Mouse (Mus musculus) left cerebral cortex, postnatal 14 days (tissue): Measurements from ENCODE around the gene Wars. TPM values are rescaled to one million over a fixed set of nuclear protein-coding genes. Genes with fewer than 3 reads are reported as not detected.
"Not testable (repeated sequence)": the region's sequence is repeated elsewhere in the genome, so short reads cannot be mapped to it uniquely, and the experiment has no call there.

ENCODE experiments used
- DNase-seq, 2 experiments: peaks; one replicate each; pipeline ENCODE4 v3.0.0; 2021 to 2022; ENCODE audit warnings: low spot score in 2 of 2, mixed read lengths in 1 of 2
- intact Hi-C: fragments of 180-260 bp; cut with DNase I; formaldehyde crosslinking; loops from one replicate; pipeline ENCODE4 v1.15.1; 2025
- total RNA-seq, 2 experiments: library from RNA; stranded (reverse); gene quantifications; 2 replicates each; pipeline ENCODE4 v1.2.3; 2021

Wars gene
- total RNA-seq, 2 experiments from 2014 or later, result 90.7 to 93.2 TPM

DNA sequence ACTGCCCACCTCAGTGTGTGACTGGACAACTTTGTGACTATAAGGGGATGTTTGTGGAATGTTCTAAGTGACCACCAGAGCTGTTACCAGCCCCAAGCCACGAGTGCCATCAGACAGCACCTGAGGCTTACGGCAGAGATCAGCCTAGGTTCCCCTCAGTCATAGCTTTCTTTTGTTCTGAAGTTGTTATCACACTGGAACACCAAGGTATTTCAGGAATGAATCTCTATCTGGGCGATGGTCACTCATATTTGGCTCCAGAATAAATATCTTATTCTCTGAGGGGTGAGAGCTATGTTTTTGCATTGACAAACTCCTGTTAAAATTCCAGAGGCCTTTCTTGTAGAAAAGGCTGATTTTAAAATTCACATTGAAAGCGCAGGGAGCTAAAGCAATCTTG, 14.8 kb downstream of the Wars start:
- no peak for DNase-seq
- intact Hi-C loops, result no loop called here

DNA sequence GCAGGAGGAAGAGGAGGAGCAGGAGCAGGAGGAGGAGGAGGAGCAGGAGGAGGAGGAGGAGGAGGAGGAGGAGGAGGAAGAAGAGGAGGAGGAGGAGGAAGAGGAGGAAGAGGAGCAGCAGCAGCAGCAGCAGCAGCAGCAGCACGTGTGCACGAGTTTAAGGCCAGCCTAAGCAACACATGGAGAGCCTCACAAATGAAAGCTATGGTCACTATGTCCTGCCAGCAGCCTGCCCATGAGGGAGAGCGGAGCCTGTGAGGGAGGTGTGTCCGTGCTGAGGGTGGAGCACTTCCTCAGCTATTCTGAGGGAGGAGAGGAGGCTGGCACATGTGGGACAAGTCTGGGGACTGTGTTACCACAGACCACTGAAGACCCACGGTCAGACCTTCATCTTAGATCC, 20.9 kb downstream of the Wars start:
- DNase-seq, result no peak
- intact Hi-C loops, result no loop called here

DNA sequence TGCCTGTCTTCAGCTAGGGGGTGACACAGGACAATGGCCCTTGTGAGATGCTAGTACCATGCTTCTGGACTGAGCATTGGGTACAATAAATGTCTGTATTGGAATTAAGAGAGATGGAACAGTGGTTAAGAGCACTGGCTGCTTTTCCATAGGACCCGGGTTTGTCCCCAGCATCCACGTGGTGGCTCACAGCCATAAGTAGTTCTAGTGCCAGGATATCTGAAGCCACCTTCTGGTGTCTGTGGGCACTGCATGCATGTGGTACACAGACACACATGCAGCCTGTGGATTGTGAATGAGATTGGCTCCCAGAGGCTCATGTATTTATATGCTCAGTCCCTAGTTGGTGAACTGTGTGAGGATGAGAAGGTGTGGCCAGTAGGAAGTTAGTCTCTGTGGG, 24.4 kb downstream of the Wars start:
- intact Hi-C loops, result no loop called here
- DNase-seq, result peak in 1 of 2 experiments; percentile 31

DNA sequence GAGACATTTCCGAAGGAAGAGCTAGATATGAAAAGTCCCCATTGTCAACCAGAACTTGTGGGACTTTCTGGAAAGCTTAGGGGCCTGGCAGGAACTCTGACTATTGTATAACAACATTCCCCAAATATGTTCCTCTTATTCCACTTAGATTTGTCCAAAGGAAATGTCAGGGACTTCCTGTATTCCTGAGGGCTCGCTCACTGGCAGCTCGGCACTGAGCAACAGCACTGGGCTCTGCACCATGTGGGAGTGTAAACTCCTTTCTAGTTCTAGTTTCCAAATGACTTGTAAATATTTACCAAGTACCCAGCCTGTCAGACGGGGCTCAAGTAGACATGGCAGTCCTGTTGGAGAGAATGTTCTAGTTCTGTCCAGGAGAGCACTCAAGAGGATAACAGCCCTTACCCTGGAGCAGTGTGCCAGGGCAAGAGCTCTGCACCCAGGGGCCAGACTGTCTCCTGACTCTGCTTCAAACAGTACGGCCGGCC, 28.9 kb downstream of the Wars start:
- DNase-seq, result no peak
- intact Hi-C loops, result no loop called here

DNA sequence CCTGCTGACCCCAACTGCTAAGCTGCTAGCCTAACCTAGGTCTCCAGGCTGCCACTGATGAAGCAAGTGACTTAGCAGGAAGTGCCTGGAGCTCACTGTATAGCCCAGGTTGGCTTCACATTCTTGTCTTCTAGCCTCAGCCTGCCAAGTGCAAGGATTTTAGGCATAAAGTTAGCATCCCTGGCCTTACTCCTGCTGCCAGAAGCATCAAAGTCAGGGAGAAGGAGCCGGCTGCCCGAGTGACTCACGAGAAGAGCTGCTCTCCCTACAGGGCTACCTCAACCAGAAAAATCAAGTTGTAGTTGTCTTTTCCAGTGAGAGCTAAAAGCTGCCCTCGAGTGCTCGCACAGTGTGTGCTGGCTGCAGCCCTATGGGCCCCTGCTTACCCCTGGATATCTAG, 35.5 kb downstream of the Wars start:
- intact Hi-C loops, result no loop called here

DNA sequence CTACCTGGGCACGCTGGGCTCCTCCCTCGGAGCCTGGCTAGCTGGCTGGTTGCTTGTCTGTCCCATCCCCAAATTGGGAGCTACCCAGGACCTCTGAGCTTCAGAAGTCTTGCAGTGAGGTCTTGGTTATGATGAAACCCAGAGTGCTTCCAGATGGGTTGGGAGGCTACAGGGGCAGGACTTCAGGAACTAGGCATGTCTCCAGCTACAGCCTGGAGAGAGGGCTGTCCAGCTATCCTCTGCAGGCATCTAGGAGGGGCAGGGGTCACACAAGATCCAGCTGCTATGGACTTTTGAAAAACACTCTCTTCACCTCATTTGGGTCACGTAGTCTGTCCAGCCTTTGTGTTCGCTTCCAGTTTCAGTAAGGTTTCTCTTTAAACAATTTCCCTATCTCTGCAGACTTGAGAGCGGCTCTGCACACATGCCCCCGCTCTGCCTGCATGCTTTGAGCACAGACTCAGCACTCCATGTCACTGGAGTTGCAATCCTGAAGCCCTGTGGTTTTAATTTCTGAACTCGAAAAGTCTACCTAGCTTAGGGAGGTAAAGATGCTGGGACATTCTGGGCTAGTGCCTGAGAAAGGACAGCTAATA, 36.3 kb downstream of the Wars start:
- no peak for DNase-seq
- intact Hi-C loops, result no loop called here

More for the DNA sequence above, 35.5 kb downstream of the Wars start:
- no peak for DNase-seq

DNA sequence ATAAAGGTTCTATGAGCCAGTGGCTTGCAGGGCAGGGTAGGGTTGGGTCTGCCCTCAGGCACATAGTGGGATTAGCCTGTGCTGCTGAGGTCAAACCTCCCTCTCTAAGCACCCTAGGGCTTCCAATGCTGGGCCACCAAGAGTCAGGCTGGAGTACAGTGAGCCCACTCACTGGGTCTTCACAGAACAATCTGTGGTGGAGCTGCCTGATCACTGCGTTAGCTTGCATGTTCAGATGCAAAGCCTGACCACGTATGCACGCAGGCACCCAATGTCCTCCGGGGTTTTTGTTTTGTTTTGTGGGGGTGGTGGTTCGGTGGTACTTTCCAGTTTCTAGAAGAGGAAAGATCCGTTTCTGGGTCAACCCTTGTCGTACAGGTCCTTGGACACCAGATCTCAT, 36.9 kb downstream of the Wars start:
- intact Hi-C loops, result no loop called here
- DNase-seq, result no peak

DNA sequence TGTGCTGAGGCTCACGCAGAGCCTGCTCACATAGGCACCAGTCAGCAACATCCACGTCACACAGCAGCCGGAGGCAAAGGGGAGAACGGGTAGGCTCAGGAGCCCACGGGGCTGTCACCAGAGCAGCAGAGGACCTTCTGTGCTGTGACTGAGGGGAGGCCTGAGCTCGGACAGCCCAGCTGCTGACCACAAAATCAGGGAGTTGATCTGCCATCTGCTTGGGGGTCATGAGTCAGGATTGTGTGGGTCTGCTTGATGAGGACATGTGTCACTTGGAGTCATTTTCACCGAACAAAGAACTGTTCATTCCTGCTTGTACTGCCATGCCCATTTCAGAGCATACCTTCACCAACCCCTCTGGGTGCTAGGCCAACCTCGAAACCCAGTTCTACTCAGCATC, 37.8 kb downstream of the Wars start:
- DNase-seq, result no peak
- intact Hi-C loops, result no loop called here

DNA sequence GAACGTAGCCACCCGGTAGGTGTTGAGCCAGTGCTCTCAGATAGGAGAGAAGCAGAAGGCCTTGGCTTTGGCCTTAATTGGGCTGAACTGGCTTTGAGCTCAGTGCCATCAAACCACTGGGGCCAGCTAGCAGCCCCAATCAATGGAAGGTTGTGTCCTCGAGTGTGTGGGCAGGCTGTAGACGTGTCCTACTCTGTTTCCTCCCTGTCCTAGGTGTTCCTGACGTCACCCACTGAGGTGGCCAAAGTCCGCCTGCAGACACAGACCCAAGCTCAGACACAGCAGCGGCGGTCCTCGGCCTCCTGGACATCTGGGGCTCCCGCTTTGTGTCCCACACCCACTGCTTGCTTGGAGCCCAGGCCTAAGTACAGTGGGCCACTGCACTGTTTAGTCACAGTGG, 38.9 kb downstream of the Wars start:
- intact Hi-C loops, result no loop called here
- DNase-seq, result no peak

DNA sequence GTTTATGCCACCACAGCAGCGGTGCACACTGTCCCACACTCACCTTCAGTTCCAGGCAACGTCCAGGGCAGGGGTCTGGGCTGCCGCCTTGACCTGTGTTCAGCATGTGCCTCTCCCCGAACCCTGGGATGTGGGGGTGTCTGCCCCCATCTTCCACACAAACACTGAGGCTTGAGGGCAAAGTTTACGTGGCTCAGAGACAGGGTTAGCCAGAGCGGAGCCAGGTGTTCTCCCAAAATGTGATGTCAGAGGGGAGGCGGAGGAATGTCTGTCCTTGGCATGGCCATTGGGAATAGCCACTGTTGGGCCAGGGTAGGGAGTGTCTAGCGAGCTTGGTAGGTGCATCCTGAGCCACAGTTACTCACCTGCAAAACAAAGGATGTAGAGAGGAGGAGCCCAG, 41.2 kb downstream of the Wars start:
- DNase-seq, result no peak
- intact Hi-C loops, result no loop called here

DNA sequence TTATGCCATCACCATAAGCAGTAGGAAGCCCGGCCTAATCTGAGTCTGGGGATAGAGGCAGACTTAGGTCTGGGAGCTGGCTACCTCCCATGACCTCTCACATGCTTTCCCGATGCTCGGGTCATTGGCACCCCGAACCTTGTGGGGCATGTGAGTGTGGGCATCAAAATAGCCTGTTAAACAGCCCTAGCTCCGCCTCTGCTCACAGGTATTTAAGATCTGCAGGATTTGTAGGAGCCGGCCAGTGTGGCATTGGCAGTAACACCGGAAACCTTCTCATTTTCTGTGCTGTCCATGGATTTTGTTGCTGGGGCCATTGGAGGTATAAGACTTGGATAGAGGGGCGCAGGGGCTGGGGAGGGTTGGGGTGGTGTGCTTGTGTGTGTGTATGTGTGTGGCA, 43.1 kb downstream of the Wars start:
- intact Hi-C loops, result no loop called here
- DNase-seq, result no peak

DNA sequence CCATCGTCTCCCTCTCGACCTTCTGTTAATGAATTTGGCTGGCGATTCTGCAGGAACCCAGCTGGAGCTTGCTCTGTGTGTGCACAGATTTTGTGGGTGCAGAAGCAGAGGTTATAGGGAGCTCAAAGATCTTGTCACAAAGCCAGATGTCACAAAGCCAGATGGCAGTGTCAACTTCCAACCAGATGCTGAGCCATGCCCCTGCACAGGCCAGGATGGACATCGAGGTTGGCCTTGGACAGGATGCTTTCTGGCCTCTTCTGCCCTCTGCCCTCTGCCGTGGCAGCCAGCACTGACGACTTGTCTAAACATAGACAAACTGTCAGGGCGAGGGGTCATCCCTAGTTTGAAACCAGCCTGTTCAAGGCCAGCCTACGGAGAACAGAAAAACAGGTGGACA, 43.8 kb downstream of the Wars start:
- no peak for DNase-seq
- intact Hi-C loops, result no loop called here

DNA sequence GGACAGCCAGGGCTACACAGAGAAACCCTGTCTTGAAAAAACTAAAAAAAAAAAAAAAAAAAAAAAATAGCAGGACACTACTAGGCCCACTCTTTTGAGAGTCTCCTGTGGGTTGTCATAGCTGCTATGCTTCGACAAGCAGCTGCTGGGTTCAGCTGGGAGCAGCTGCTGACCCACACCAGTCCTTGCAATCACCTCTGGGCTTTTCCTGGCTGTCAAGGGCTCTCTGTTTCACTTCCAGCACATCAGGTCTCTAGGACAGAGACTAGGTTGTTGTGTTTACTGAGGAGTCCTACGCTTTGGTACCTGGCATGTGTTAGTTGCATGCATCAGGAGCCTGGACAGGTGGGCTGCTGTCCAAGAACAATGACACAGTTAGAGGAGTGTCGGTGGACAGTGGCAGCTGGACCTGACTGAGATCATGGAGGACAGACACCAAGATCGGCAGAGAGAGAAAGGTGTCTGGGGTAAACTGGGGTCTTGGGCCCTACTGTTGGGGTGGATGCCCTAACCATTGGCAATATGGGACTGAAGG, 44.4 kb downstream of the Wars start:
- intact Hi-C loops, result no loop called here
- DNase-seq, result no peak

DNA sequence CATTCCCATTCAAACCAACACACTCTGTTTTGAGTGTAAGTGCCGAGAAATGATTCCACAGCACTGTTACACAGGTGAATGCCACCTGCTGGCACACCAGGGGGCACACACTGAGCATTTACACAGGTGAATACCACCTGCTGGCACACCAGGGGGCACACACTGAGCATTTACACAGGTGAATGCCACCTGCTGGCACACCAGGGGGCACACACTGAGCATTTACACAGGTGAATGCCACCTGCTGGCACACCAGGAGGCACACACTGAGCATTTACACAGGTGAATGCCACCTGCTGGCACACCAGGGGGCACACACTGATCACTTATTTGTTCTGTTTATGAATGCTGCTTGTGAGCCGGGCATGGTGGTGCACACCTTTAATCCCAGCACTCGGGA, 45.9 kb downstream of the Wars start:
- intact Hi-C loops, DNase-seq: not testable (repeated sequence)

DNA sequence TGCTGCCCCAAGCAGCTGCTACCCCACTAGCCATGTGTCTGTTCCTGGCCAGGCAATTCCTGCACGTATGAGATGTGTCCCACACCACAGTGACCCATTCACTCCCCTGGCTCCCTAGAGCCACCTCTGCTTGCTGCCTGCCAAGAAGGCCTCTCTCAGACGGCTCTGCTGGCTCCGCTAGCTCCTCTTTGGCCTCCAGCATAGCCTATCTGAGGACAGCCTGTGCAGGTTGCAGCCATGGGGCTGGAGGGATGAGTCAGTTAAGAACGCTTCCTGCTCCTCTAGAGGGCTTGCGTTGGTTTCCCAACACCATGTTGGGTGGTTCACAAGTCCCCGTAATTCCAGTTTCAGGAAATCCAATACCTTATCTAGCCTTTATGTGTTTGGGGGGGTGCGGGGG, 51.3 kb downstream of the Wars start:
- DNase-seq, result no peak
- intact Hi-C loops, result no loop called here

DNA sequence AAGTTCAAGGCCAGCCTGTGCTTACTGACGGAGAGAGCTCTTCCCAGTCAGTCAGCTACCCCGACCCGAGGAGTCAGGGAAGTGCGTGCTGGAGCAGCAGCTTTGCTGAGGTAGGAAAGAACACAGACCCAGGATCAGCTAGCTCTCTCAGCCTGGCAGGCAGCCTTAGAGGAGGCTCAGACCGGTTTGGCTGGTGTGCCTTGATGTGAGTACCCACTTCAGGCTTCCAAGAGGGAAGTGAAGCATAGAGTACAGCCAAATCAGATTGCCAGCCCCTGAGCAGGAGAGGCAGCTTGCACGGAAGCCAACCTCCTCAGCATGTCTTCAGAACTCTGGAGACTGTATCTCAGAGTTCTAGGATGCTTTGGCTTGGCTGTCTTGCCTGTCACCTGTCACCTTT, 52.8 kb downstream of the Wars start:
- intact Hi-C loops, result no loop called here
- no peak for DNase-seq

DNA sequence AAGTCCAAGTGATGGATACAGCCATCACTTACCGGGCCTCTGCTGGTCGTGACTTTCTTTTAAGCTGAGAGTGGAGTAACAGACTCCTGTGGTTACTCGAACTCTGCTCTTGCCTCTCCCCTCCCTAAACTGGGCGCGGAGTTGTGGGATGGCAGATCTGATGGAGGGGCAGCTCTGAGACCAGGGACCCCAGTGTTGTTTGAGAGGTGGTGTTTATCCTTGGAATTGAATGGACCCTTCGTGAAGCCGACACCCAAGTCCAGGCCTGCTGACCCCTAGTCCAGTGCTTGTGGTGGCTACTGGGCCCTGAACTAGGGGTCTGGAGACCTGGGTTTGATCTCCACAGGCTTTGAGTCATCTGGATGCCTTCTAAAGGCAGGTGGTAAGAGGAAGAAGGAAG, 57.3 kb downstream of the Wars start:
- no peak for DNase-seq
- intact Hi-C loops, result loop anchor here (2.0 kb wide), 1 partner anchor 42 kb away; no protein-coding TSS in a partner anchor

DNA sequence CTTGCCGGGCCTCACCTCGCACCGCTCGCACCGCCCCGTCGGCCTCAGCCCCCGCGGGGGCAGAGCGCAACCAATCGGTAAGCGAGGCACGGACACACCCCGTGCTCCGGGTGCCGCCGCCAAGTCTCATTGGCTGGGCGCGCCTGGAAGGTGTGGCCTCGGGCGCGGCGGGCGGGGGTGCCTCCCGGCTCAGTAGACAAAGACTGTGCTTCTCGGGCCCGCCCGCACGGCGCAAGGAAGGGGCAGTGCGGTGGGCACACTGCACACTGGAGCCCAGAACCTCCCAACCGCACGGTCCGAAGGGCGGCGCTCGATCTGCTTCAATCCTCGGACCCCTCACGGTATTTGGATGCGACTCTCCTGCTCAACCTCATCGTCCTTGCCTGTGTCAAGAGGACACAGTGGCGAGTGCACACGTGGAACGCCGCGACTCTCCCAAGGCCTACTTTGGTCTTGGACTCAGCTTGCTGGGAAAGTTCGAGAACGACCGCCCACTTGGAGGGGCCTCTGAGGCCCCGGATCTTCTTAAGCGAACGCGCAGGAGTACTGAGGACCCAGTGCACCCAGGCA, 58.0 kb downstream of the Wars start, which contains the start of the genes Slc25a29 and Slc25a47:
TSS of gene Slc25a29 (minus strand) at position 44 of the 570 bp plus-strand sequence.
TSS of gene Slc25a47 (plus strand) at position 207 of the 570 bp plus-strand sequence.
- peak; percentile 96 to 97 for DNase-seq
- intact Hi-C loops, result loop anchor here (2.0 kb wide), 1 partner anchor 41 kb away; no protein-coding TSS in a partner anchor

DNA sequence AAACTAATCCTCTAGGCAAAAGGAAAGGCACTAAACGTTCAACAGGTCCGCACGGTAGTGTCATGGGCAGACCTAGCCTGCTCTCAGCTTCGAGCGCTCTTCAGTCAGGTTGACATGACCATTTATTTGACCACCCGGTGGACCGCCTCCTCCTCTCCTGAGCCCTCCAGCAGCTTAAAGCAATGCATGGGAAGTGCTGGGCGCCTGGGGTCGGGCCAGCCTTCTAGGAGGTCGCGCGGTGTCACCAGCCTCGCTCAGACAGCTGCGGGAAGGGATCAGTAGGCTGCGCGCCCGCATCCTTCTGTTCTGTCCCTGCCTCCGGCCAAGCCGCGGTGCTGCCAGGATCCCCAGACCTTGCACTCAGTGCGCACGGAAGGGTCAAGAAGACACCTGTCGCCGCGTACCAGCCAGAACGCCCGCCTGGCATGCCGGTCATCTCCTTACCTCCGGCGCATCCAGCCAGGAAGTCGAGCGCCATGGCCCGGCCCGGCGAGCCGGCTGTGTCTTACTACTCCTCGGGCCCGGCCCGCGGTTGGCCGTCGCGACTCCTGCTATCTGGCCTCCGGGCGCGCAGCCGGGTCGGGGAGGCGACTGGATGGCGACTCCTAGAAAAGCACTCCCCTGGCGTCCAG, 58.6 kb downstream of the Wars start:
- intact Hi-C loops, result no loop called here
- no peak for DNase-seq

DNA sequence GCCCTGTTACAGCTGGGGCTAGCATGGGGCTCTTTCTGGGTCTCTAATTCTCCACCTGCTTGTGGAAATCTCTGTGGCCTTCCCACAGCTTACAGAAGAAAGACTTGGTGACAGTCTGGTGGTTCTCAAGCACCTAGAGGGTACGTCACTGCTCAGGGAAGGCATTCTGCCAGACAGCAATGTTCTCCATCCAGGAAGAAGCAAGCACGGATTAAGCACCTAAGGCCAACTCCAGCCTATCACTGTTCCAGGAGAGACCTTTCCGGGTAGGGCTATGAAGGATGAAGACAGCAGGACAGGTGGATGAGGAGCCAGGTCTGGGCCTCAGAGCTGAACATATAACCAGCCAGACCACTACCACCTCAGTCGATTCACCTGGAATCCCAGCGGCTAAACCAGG, 59.2 kb downstream of the Wars start:
- no peak for DNase-seq
- intact Hi-C loops, result no loop called here

DNA sequence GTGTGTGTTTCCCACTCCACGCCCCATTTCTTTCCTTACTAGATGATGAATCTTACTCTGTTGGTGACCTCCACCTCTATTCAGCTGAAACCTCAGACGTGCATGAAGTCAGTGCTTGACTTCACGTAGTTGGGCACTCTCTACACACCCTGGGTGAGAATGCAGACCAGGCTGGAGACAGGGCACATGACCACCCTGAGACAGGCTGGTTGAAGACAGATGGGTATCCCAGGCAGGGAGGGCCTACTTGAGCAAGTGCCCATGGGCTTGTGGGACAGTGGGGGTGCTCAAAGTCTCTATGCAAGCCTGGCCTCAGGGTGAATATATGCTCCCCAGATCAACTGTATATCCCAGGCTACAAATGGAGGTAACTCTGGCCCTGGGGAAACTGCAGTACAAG, 59.6 kb downstream of the Wars start:
- no peak for DNase-seq
- intact Hi-C loops, result no loop called here
